ENCODE assay signal across 28 mouse cellular contexts in genomic region chr1:96105392-96105791, GRCm38 (mm10).
"Had no signal": no experiment of that assay in that cellular context is flagged by ENCODE, and none has a peak within 500 bp of the region (broad histone marks: within the 10 kb centered on the region; RNA-seq: fewer than 3 reads in every experiment).

No protein-coding gene starts in this region.

- H3K27ac ChIP-seq: embryonic facial prominence, embryonic 10.5 days; embryonic facial prominence, embryonic 12.5 days; embryonic facial prominence, embryonic 13.5 days; embryonic facial prominence, embryonic 15.5 days; forebrain, embryonic 10.5 days; forebrain, embryonic 12.5 days; forebrain, embryonic 13.5 days; forebrain, embryonic 15.5 days; gastrocnemius, adult 2 months; heart, adult 2 months had no signal

- H3K9me3 ChIP-seq: embryonic facial prominence, embryonic 10.5 days; embryonic facial prominence, embryonic 12.5 days; embryonic facial prominence, embryonic 13.5 days; embryonic facial prominence, embryonic 15.5 days; forebrain, embryonic 10.5 days; forebrain, embryonic 12.5 days; forebrain, embryonic 13.5 days; forebrain, embryonic 15.5 days had no signal

- H3K36me3 ChIP-seq: embryonic facial prominence, embryonic 10.5 days; embryonic facial prominence, embryonic 12.5 days; embryonic facial prominence, embryonic 13.5 days; embryonic facial prominence, embryonic 15.5 days; forebrain, embryonic 10.5 days; forebrain, embryonic 12.5 days; forebrain, embryonic 15.5 days had no signal

- H3K4me3 ChIP-seq: embryonic facial prominence, embryonic 10.5 days; embryonic facial prominence, embryonic 12.5 days; embryonic facial prominence, embryonic 13.5 days; embryonic facial prominence, embryonic 15.5 days; erythroblast, embryonic 14.5 days; forebrain, embryonic 10.5 days; forebrain, embryonic 12.5 days; forebrain, embryonic 13.5 days; forebrain, embryonic 15.5 days; gastrocnemius, adult 2 months; heart, adult 2 months had no signal

- H3K4me1 ChIP-seq: embryonic facial prominence, embryonic 10.5 days; embryonic facial prominence, embryonic 12.5 days; embryonic facial prominence, embryonic 13.5 days; embryonic facial prominence, embryonic 15.5 days; forebrain, embryonic 10.5 days; forebrain, embryonic 12.5 days; forebrain, embryonic 13.5 days; forebrain, embryonic 15.5 days had no signal

- DNase-seq: cerebellum, adult 8-10 months; cerebellum, adult 9-10 months; cerebellum, adult 9-11 months; cerebellum, postnatal 10 days; cerebellum, postnatal 14 days; cerebellum, postnatal 25 days; cerebellum, postnatal 36 days; embryo, embryonic 11 days; forebrain, postnatal 0 days; gastrocnemius, adult 2 months; gastrocnemius, postnatal 10 days; gastrocnemius, postnatal 14 days; gastrocnemius, postnatal 25 days; gastrocnemius, postnatal 36 days; heart, adult 11 months; heart, adult 18-20 months; heart, adult 2 months had no signal

- H3K27me3 ChIP-seq: embryonic facial prominence, embryonic 12.5 days; embryonic facial prominence, embryonic 13.5 days; embryonic facial prominence, embryonic 15.5 days; forebrain, embryonic 12.5 days; forebrain, embryonic 13.5 days; forebrain, embryonic 15.5 days had no signal

- H3K9ac ChIP-seq: embryonic facial prominence, embryonic 12.5 days; embryonic facial prominence, embryonic 13.5 days; embryonic facial prominence, embryonic 15.5 days; forebrain, embryonic 12.5 days; forebrain, embryonic 13.5 days; forebrain, embryonic 15.5 days; forebrain, postnatal 0 days had no signal

- ATAC-seq: forebrain, embryonic 13.5 days; forebrain, embryonic 14.5 days; forebrain, embryonic 15.5 days; forebrain, embryonic 16.5 days; forebrain, postnatal 0 days had no signal

- H3K4me2 ChIP-seq: embryonic facial prominence, embryonic 12.5 days; embryonic facial prominence, embryonic 13.5 days; embryonic facial prominence, embryonic 15.5 days; forebrain, embryonic 12.5 days; forebrain, embryonic 13.5 days; forebrain, embryonic 15.5 days had no signal
